Mouse (Mus musculus) gastrocnemius, postnatal 14 days (tissue): ENCODE data around the gene Dnajb9. TPM values are rescaled to one million over a fixed set of nuclear protein-coding genes. Genes with fewer than 3 reads are reported as not detected.
"Not testable (repeated sequence)": the region's sequence is repeated elsewhere in the genome, so short reads cannot be mapped to it uniquely, and the experiment has no call there.

Experiments used
- DNase-seq: peaks from one replicate; pipeline ENCODE4 v3.0.0; 2021; ENCODE audit warnings: mixed read lengths
- intact Hi-C: fragments of 180-260 bp; cut with DNase I; formaldehyde crosslinking; loops from one replicate; pipeline ENCODE4 v1.15.1; 2025; ENCODE audit warnings: low total_unique reads
- long read RNA-seq, 2 experiments: library from polyadenylated mRNA; stranded (forward); transcript quantifications; one replicate each; pipeline ENCODE4 v2.0.0; 2021
- total RNA-seq, 2 experiments: library from RNA; stranded (reverse); gene quantifications; 2 replicates each; pipeline ENCODE4 v1.2.3; 2021

Gene Dnajb9
- 10 to 100 TPM; 17.2 to 22.2 TPM for total RNA-seq
- long read RNA-seq, experiment 1, transcript Dnajb9-201 (3 exons, 2,461 nt): major isoform, 33 of 33 reads
- long read RNA-seq, experiment 1, partial matches to known transcripts: 0 of 33 reads
- long read RNA-seq, experiment 1, other reads (novel, unspliced or antisense): 0 of 33 reads
- long read RNA-seq, experiment 2, transcript Dnajb9-201 (3 exons, 2,461 nt): major isoform, 28 of 30 reads
- long read RNA-seq, experiment 2, partial matches to known transcripts: 1 of 30 reads
- long read RNA-seq, experiment 2, other reads (novel, unspliced or antisense): 1 of 30 reads

GRCm38 (mm10) chr12:44209824-44210752, at the start of gene Dnajb9:
TSS of gene Dnajb9 (minus strand) at chr12:44210326.
- intact Hi-C loops: loop anchor here (2.0 kb wide), 1 partner anchor 59 kb away; no protein-coding TSS in a partner anchor
- peak; percentile 100 for DNase-seq

- DNase-seq: no peak
- intact Hi-C loops: no loop called here
Observed at GRCm38 (mm10) chr12:44248309-44248977, 38.3 kb upstream of the Dnajb9 start.

- DNase-seq: no peak
- intact Hi-C loops: no loop called here
Observed at GRCm38 (mm10) chr12:44245739-44246138, 35.6 kb upstream of the Dnajb9 start.

- intact Hi-C loops: no loop called here
Observed at GRCm38 (mm10) chr12:44242407-44242806, 32.3 kb upstream of the Dnajb9 start.

GRCm38 (mm10) chr12:44241090-44241489, 31.0 kb upstream of the Dnajb9 start:
- intact Hi-C loops: no loop called here
- DNase-seq: no peak

More at GRCm38 (mm10) chr12:44242407-44242806, 32.3 kb upstream of the Dnajb9 start:
- no peak for DNase-seq

GRCm38 (mm10) chr12:44224650-44225049, 14.5 kb upstream of the Dnajb9 start:
- no peak for DNase-seq
- intact Hi-C loops: no loop called here

GRCm38 (mm10) chr12:44223044-44223443, 12.9 kb upstream of the Dnajb9 start:
- intact Hi-C loops: no loop called here
- no peak for DNase-seq

- DNase-seq: peak; percentile 23
- intact Hi-C loops: no loop called here
Observed at GRCm38 (mm10) chr12:44221651-44222356, 11.7 kb upstream of the Dnajb9 start.

- DNase-seq, intact Hi-C loops: not testable (repeated sequence)
Observed at GRCm38 (mm10) chr12:44221070-44221469, 10.9 kb upstream of the Dnajb9 start, which contains the start of gene Pnpla8. TSS of gene Pnpla8 (plus strand) at chr12:44221370.

- intact Hi-C loops: loop anchor here (2.0 kb wide), 1 partner anchor 57 kb away; no protein-coding TSS in a partner anchor
- no peak for DNase-seq
Observed at GRCm38 (mm10) chr12:44211555-44211954, 1.4 kb upstream of the Dnajb9 start.

GRCm38 (mm10) chr12:44209141-44209823, 844 bp downstream of the Dnajb9 start:
- intact Hi-C loops: no loop called here

GRCm38 (mm10) chr12:44197873-44198525, 12.1 kb downstream of the Dnajb9 start:
- no peak for DNase-seq
- intact Hi-C loops: no loop called here

More at GRCm38 (mm10) chr12:44209141-44209823, 844 bp downstream of the Dnajb9 start:
- peak; percentile 33 for DNase-seq

- no peak for DNase-seq
- intact Hi-C loops: no loop called here
Observed at GRCm38 (mm10) chr12:44181081-44181982, 28.8 kb downstream of the Dnajb9 start.

GRCm38 (mm10) chr12:44177038-44177355, 33.1 kb downstream of the Dnajb9 start:
- no peak for DNase-seq
- intact Hi-C loops: no loop called here

- no peak for DNase-seq
- intact Hi-C loops: no loop called here
Observed at GRCm38 (mm10) chr12:44176331-44177037, 33.6 kb downstream of the Dnajb9 start.

GRCm38 (mm10) chr12:44166949-44167348, 43.2 kb downstream of the Dnajb9 start:
- intact Hi-C loops: no loop called here
- no peak for DNase-seq

- intact Hi-C loops: no loop called here
- DNase-seq: no peak
Observed at GRCm38 (mm10) chr12:44159349-44159748, 50.8 kb downstream of the Dnajb9 start.
